In genomic region chr12:84053679-84054391, GRCm38 (mm10) we compare ENCODE assay signal across 8 mouse cellular contexts. TPM values are rescaled to one million over a fixed set of nuclear protein-coding genes. Genes with fewer than 3 reads are reported as not detected.
A peak's percentile ranks its signal among the peaks of the same experiment; 100 is the strongest.
DNase-seq lines count a peak whose midpoint lies in the region; ATAC-seq and TF ChIP-seq lines count a peak whose summit lies in the region.

No protein-coding gene starts in this region.

- peak overlapping the region; percentile 91 for H3K4me2 ChIP-seq in heart, embryonic 14.5 days (ENCODE audit: low read length)
- H3K4me2 ChIP-seq in midbrain, embryonic 13.5 days (replicated peaks), result peak overlapping the region; percentile 77

- peak; percentile 15 for DNase-seq in cerebellum, adult 9-11 months
- DNase-seq in cerebellum, adult 11-12 months, result no peak
- peak; percentile 51 for DNase-seq in brain, embryonic 14.5 days (ENCODE audit: low read depth)
- peak; percentile 67 for DNase-seq in kidney, postnatal 14 days
- no peak for DNase-seq in gastrocnemius, adult 18-20 months (ENCODE audit: low spot score)

- WGBS in heart, embryonic 14.5 days, result 2% methylated on average over 35 of the region's 46 CpGs
- WGBS in midbrain, embryonic 13.5 days, result 4% methylated on average over 41 of the region's 46 CpGs

- peaks cover 14% of the 10 kb centered on the region; the same call in 1 of the 2 replicates for H3K27me3 ChIP-seq in heart, embryonic 14.5 days (ENCODE audit: control insufficient read depth, insufficient read depth, low read length)
- H3K27me3 ChIP-seq in midbrain, embryonic 13.5 days, result peaks cover 26% of the 10 kb centered on the region

- ATAC-seq in heart, embryonic 14.5 days (ENCODE audit: insufficient number of reproducible peaks, insufficient read depth, low FRiP score, low read depth), result no peak
- ATAC-seq in midbrain, embryonic 13.5 days, result 0 out of 2 replicates have a peak, but pooled peaks have one; percentile 17
- ATAC-seq in inflammation-experienced regulatory T-cells, adult 6 months, result no peak

- no peaks in the 10 kb centered on the region for H3K9me3 ChIP-seq in heart, embryonic 14.5 days (ENCODE audit: control insufficient read depth, low read length)
- H3K9me3 ChIP-seq in midbrain, embryonic 13.5 days, result no peaks in the 10 kb centered on the region

- TF ChIP-seq CTCF in brain, embryonic 14.5 days (IDR thresholded peaks at IDR 0.05; ENCODE audit: borderline replicate concordance, extremely low read depth, insufficient read depth, insufficient read length), result no peak

- peak overlapping the region; percentile 61 for H3K9ac ChIP-seq in heart, embryonic 14.5 days (ENCODE audit: low read length)
- peak overlapping the region; percentile 60 for H3K9ac ChIP-seq in midbrain, embryonic 13.5 days (replicated peaks)

- TF ChIP-seq POLR2A in brain, embryonic 14.5 days (IDR thresholded peaks at IDR 0.05; ENCODE audit: borderline replicate concordance, extremely low read depth, insufficient read depth, insufficient read length, poor library complexity, severe bottlenecking), result no peak

- H3K27ac ChIP-seq in heart, embryonic 14.5 days (replicated peaks in 1 of 2; ENCODE audit: control insufficient read depth in 1 of 2, insufficient read depth in 1 of 2, low read depth in 2 of 2, low read length in 2 of 2), result no peak overlapping the region
- no peak overlapping the region for H3K27ac ChIP-seq in midbrain, embryonic 13.5 days

- H3K4me1 ChIP-seq in heart, embryonic 14.5 days (ENCODE audit: control insufficient read depth in 2 of 2, insufficient read depth in 2 of 2, low read length in 2 of 2), result no peaks in the 10 kb centered on the region; a peak in 1 of 4 replicates
- H3K4me1 ChIP-seq in midbrain, embryonic 13.5 days (replicated peaks), result peaks cover 6% of the 10 kb centered on the region

- no peaks in the 10 kb centered on the region for H3K36me3 ChIP-seq in heart, embryonic 14.5 days (ENCODE audit: control insufficient read depth, insufficient read depth, low read length)
- H3K36me3 ChIP-seq in midbrain, embryonic 13.5 days, result no peaks in the 10 kb centered on the region

- peak overlapping the region; percentile 36 to 47 for H3K4me3 ChIP-seq in heart, embryonic 14.5 days (ENCODE audit: control insufficient read depth in 1 of 2, insufficient read depth in 1 of 2, low read depth in 1 of 2, low read length in 2 of 2)
- H3K4me3 ChIP-seq in midbrain, embryonic 13.5 days (replicated peaks), result peak overlapping the region; percentile 47

RNA-seq across cellular contexts. Expression of gene Acot3, which starts 1.9 kb away (rescaled TPM):
- polyA plus RNA-seq in brain, embryonic 14.5 days (2012; rRNA removed), result 0.21 and 0.36 TPM in 2 replicates
- polyA plus RNA-seq in heart, embryonic 14.5 days (2014; fragmentation: Nextera tagmentation; extraction: Ambion mirVana), result 0.72 and 1.0 TPM in 2 replicates
- 0.70 and 1.0 TPM in 2 replicates for polyA plus RNA-seq in midbrain, embryonic 13.5 days (2015; fragmentation: Nextera tagmentation; extraction: Ambion mirVana)
- not detected for polyA plus RNA-seq in inflammation-experienced regulatory T-cells, adult 6 months (2017; shearing (Covaris generic))
- not detected for total RNA-seq in gastrocnemius, adult 18-20 months (2021)

RNA-seq across cellular contexts. Expression of gene Gm49366, which starts 15.1 kb away (rescaled TPM):
- polyA plus RNA-seq in brain, embryonic 14.5 days (2012; rRNA removed), result 0.49 TPM in 1 of 2 replicates, not detected in the other
- not detected in 2 replicates for polyA plus RNA-seq in heart, embryonic 14.5 days (2014; fragmentation: Nextera tagmentation; extraction: Ambion mirVana)
- not detected in 2 replicates for polyA plus RNA-seq in midbrain, embryonic 13.5 days (2015; fragmentation: Nextera tagmentation; extraction: Ambion mirVana)
- not detected for polyA plus RNA-seq in inflammation-experienced regulatory T-cells, adult 6 months (2017; shearing (Covaris generic))
- not detected for total RNA-seq in gastrocnemius, adult 18-20 months (2021)

RNA-seq across cellular contexts. Expression of gene Acot5, which starts 15.3 kb away (rescaled TPM):
- polyA plus RNA-seq in brain, embryonic 14.5 days (2012; rRNA removed), result 0.07 TPM in 1 of 2 replicates, not detected in the other
- polyA plus RNA-seq in heart, embryonic 14.5 days (2014; fragmentation: Nextera tagmentation; extraction: Ambion mirVana), result not detected in 2 replicates
- not detected in 2 replicates for polyA plus RNA-seq in midbrain, embryonic 13.5 days (2015; fragmentation: Nextera tagmentation; extraction: Ambion mirVana)
- not detected for polyA plus RNA-seq in inflammation-experienced regulatory T-cells, adult 6 months (2017; shearing (Covaris generic))
- total RNA-seq in gastrocnemius, adult 18-20 months (2021), result not detected

RNA-seq across cellular contexts. Expression of gene Acot4, which starts 15.7 kb away (rescaled TPM):
- polyA plus RNA-seq in brain, embryonic 14.5 days (2012; rRNA removed), result 0.21 and 0.45 TPM in 2 replicates
- polyA plus RNA-seq in heart, embryonic 14.5 days (2014; fragmentation: Nextera tagmentation; extraction: Ambion mirVana), result 0.30 and 0.32 TPM in 2 replicates
- 0.05 and 0.09 TPM in 2 replicates for polyA plus RNA-seq in midbrain, embryonic 13.5 days (2015; fragmentation: Nextera tagmentation; extraction: Ambion mirVana)
- under 1 TPM in 1 of 3 experiments, not detected in 2; 0.16 TPM for polyA plus RNA-seq in inflammation-experienced regulatory T-cells, adult 6 months (2017; shearing (Covaris generic))
- total RNA-seq in gastrocnemius, adult 18-20 months (2021), result under 1 TPM; 0.07 to 0.14 TPM

RNA-seq across cellular contexts. Expression of gene Acot1, which starts 44.5 kb away (rescaled TPM):
- polyA plus RNA-seq in brain, embryonic 14.5 days (2012; rRNA removed), result 45.3 and 47.0 TPM in 2 replicates
- 30.0 and 31.9 TPM in 2 replicates for polyA plus RNA-seq in heart, embryonic 14.5 days (2014; fragmentation: Nextera tagmentation; extraction: Ambion mirVana)
- 64.6 and 66.8 TPM in 2 replicates for polyA plus RNA-seq in midbrain, embryonic 13.5 days (2015; fragmentation: Nextera tagmentation; extraction: Ambion mirVana)
- polyA plus RNA-seq in inflammation-experienced regulatory T-cells, adult 6 months (2017; shearing (Covaris generic)), result not detected
- 1 to 10 TPM; 3.1 to 3.3 TPM for total RNA-seq in gastrocnemius, adult 18-20 months (2021)

Comparison
In these comparisons a context has a peak if more than half of its experiments do, and no peak if none do; other contexts are left out.
1. DNase-seq: peak in cerebellum, adult 9-11 months (single experiment), brain, embryonic 14.5 days (single experiment) and kidney, postnatal 14 days (single experiment); none in cerebellum, adult 11-12 months (single experiment) and gastrocnemius, adult 18-20 months (single experiment).